Mouse (Mus musculus): ENCODE results near the gene Hand1. TPM values are rescaled to one million over a fixed set of nuclear protein-coding genes. Genes with fewer than 3 reads are reported as not detected.

Gene Hand1
- polyA plus RNA-seq, 1 experiment from 2014 or later = 36.6 TPM

DNA sequence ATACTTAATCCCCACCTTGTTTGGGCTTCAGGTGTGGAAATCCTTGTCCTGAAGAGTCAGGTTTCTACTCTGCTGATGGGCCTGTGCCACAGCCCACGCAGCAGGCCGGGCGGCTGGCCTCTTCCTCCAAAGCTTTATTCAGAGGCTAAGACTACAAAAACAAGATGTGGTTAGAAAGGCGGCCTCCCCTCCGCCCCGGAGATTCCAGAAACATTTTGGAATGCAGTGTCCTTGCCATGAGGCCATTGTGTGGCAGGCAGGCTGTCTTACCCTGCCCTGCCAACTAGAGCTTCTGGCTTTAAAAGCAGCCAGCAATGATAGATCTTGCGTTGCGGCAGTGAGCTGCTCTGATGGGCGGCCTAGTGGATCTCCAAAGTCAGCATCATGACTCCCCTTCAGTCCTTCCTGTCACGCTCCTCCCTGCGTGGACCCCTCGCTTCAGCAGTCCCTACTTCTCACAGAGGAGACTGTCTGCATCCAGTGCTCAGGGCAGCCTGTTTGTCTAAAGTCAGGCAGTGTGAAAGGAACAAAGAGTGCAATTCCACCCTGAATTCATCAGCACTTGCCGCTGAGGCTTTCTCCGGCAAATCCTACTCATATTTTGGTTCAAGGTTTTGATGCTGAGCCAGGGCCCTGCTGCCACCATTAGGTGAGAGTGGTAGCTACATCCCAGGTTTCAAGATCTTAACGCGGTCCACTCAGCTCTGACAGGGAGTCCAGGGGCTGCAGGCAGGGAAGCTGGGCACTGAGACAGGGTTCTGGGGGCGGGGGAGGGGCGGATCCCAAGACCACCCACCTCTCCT is 45.8 kb downstream of the Hand1 start:
- Histone ChIP-seq H3K9ac (ENCODE audit: low read length) (no peak overlapping the region), H3K27me3 (replicated peaks; ENCODE audit: control insufficient read depth, insufficient read depth, low read length) (no peaks in the 10 kb centered on the region), H3K27ac (ENCODE audit: low read depth) (no peak overlapping the region), H3K9me3 (ENCODE audit: control insufficient read depth, low read length) (no peaks in the 10 kb centered on the region), H3K4me2 (ENCODE audit: low read length) (no peak overlapping the region), H3K4me3 (ENCODE audit: low read depth, low read length) (no peak overlapping the region), H3K36me3 (ENCODE audit: control insufficient read depth, insufficient read depth, low read length) (no peaks in the 10 kb centered on the region; the same call in 1 of the 2 replicates), H3K4me1 (replicated peaks; ENCODE audit: control insufficient read depth, insufficient read depth, low read length) (no peaks in the 10 kb centered on the region)
- ATAC-seq (replicated peaks; ENCODE audit: low FRiP score, low TSS enrichment, low read depth) = no peak
- WGBS = 45% methylated on average over 18 of the region's 18 CpGs
- DNase-seq (ENCODE audit: low spot score) = no peak

DNA sequence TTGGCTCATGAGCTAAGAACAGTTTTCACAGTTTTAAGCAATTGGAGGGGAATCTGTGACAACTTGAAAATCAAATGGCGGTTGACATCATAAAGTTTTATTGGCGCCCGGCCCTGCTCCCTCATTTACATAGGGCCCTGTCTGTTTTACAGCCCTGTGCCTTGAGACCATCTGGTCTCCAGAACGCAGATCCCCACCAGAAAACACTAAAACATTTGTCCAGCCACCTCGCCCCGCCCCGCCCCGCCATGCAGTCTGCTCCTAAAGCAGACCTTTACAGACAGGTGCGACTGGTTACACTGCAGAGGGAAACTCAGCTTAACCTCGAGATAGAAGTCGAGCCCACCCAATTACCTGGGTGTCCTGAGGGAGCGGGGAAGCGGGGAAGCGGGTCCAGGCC is 52.8 kb downstream of the Hand1 start:
- Histone ChIP-seq H3K4me3 (ENCODE audit: low read depth, low read length) (no peak overlapping the region), H3K36me3 (ENCODE audit: control insufficient read depth, insufficient read depth, low read length) (peaks cover 3% of the 10 kb centered on the region; the same call in 1 of the 2 replicates), H3K4me2 (ENCODE audit: low read length) (no peak overlapping the region), H3K9me3 (ENCODE audit: control insufficient read depth, low read length) (no peaks in the 10 kb centered on the region), H3K9ac (ENCODE audit: low read length) (no peak overlapping the region), H3K4me1 (replicated peaks; ENCODE audit: control insufficient read depth, insufficient read depth, low read length) (0 out of 2 replicates have a peak, but pooled peaks cover 7% of the 10 kb centered on the region), H3K27me3 (replicated peaks; ENCODE audit: control insufficient read depth, insufficient read depth, low read length) (no peaks in the 10 kb centered on the region), H3K27ac (ENCODE audit: low read depth) (peak overlapping the region; percentile 51)
- peak; percentile 61 for ATAC-seq (replicated peaks; ENCODE audit: low FRiP score, low TSS enrichment, low read depth)
- 44% methylated on average over 14 of the region's 14 CpGs for WGBS
- no peak for DNase-seq (ENCODE audit: low spot score)

Other genes starting within 250 kb of the Hand1 start
- 11.3 and 12.5 TPM in 2 replicates for gene Galnt10, start 187.4 kb downstream of the Hand1 start, polyA plus RNA-seq (2014; fragmentation: Nextera tagmentation; extraction: Ambion mirVana)
- gene Sap30l, start 31.2 kb downstream of the Hand1 start, polyA plus RNA-seq (2014; fragmentation: Nextera tagmentation; extraction: Ambion mirVana) = 10.1 and 15.0 TPM in 2 replicates
- 25.2 and 25.5 TPM in 2 replicates for gene Larp1, start 176.2 kb upstream of the Hand1 start, polyA plus RNA-seq (2014; fragmentation: Nextera tagmentation; extraction: Ambion mirVana)

All from intestine, embryonic 14.5 days (tissue).